Mouse (Mus musculus) naive thymus-derived CD4-positive, alpha-beta T cell, adult 2 months (primary cell): ENCODE data around the gene Cmc2.

Experiments used
- DNase-seq: peaks from one replicate; pipeline ENCODE4 v3.0.0-alpha.2; 2011; ENCODE audit warnings: low read depth

Cmc2 gene

DNA sequence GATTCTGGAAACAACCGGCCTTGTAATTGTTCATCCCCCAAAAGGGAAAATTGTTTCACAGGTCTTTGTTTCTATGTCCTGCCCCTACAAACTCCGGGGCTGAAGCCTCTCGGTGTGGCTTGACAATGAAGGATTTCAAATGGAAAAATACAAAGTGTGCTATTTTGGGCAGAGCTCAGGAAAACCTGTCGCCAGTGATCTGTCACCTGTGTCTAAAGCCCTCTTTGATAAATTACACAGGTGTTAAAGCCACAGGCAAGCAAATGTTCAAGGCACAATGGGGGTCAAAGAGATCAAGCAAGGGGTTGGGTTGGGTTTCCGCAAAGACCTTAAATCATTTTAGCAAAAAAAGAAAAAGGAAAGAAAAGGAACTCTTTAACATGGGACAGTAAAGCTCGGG, 78.6 kb downstream of the Cmc2 start:
- no peak for DNase-seq
